Mouse (Mus musculus): Measurements from ENCODE around the gene Nfix.

The Nfix gene

GRCm38 (mm10) chr8:84760405-84760805 is 39.7 kb downstream of the Nfix start:
- DNase-seq: no peak

- DNase-seq: no peak
These were observed 40.4 kb downstream of the Nfix start for GRCm38 (mm10) chr8:84759718-84760117.

- DNase-seq: peak; percentile 37 to 40
These were observed 41.0 kb downstream of the Nfix start for GRCm38 (mm10) chr8:84759126-84759525.

- no peak for DNase-seq
These were observed 41.8 kb downstream of the Nfix start for GRCm38 (mm10) chr8:84758308-84758707.

- DNase-seq: no peak
These were observed 42.6 kb downstream of the Nfix start for GRCm38 (mm10) chr8:84757501-84757900.

- no peak for DNase-seq
These were observed 47.2 kb downstream of the Nfix start for GRCm38 (mm10) chr8:84752734-84753582.

GRCm38 (mm10) chr8:84749519-84749918 is 50.6 kb downstream of the Nfix start:
- no peak for DNase-seq

GRCm38 (mm10) chr8:84745032-84745925 is 54.9 kb downstream of the Nfix start:
- no peak for DNase-seq

GRCm38 (mm10) chr8:84743517-84744420 is 56.4 kb downstream of the Nfix start:
- DNase-seq: no peak

- DNase-seq: no peak
These were observed 57.1 kb downstream of the Nfix start for GRCm38 (mm10) chr8:84743054-84743415.

GRCm38 (mm10) chr8:84742171-84743053 is 57.7 kb downstream of the Nfix start:
- no peak for DNase-seq

GRCm38 (mm10) chr8:84740895-84741843 is 59.0 kb downstream of the Nfix start:
- DNase-seq: no peak

- DNase-seq: no peak
These were observed 60.8 kb downstream of the Nfix start for GRCm38 (mm10) chr8:84739401-84739742.

GRCm38 (mm10) chr8:84738715-84739400 is 61.3 kb downstream of the Nfix start:
- no peak for DNase-seq

GRCm38 (mm10) chr8:84738266-84738665 is 61.9 kb downstream of the Nfix start:
- DNase-seq: no peak

GRCm38 (mm10) chr8:84737608-84738007 is 62.5 kb downstream of the Nfix start:
- DNase-seq: peak; percentile 84

- no peak for DNase-seq
These were observed 63.6 kb downstream of the Nfix start for GRCm38 (mm10) chr8:84736521-84736920.

- no peak for DNase-seq
These were observed 64.5 kb downstream of the Nfix start for GRCm38 (mm10) chr8:84735597-84735996.

GRCm38 (mm10) chr8:84734680-84735079 is 65.5 kb downstream of the Nfix start:
- DNase-seq: no peak

GRCm38 (mm10) chr8:84733959-84734358 is 66.2 kb downstream of the Nfix start:
- no peak for DNase-seq
